ENCODE assay signal across 24 mouse cellular contexts in the genomic region with DNA sequence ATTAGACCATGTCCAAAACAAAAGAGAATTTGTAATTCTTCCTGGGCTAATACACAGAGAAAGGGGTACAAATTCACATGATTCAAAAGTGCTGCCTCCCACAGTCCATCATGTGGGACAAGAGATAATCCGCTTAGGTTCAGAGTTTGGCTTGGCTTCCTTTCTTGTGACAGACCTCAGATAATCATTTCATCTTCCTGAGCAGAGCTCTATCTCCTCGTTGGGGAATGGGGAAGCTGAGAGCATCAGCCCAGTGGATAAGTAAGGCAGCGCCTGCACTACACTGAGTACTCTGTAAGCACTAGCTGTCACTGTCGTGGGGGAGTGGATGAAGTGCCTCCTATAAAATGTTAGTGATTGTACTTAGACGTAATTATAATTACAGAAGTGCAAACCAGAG. TPM values are rescaled to one million over a fixed set of nuclear protein-coding genes. Genes with fewer than 3 reads are reported as not detected.
DNase-seq lines count a peak whose midpoint lies in the region; ATAC-seq and TF ChIP-seq lines count a peak whose summit lies in the region.
"Had no signal": no experiment of that assay in that cellular context is flagged by ENCODE, and none has a peak within 500 bp of the region (broad histone marks: within the 10 kb centered on the region; RNA-seq: fewer than 3 reads in every experiment).

No protein-coding gene starts in this region.

- no peaks in the 10 kb centered on the region for H3K27me3 ChIP-seq in midbrain, postnatal 0 days (ENCODE audit: insufficient read depth, low read length)
- no peaks in the 10 kb centered on the region for H3K27me3 ChIP-seq in midbrain, embryonic 14.5 days (ENCODE audit: control insufficient read depth, insufficient read depth, low read length)
- no peaks in the 10 kb centered on the region for H3K27me3 ChIP-seq in MEL (ENCODE audit: control insufficient read depth in 1 of 2, insufficient read depth in 2 of 2, low read length in 2 of 2)
- H3K27me3 ChIP-seq in stomach, postnatal 0 days (ENCODE audit: control insufficient read depth, insufficient read depth, low read length): no peaks in the 10 kb centered on the region
- H3K27me3 ChIP-seq: forebrain, embryonic 13.5 days; heart, embryonic 12.5 days; heart, embryonic 15.5 days had no signal

- H3K27ac ChIP-seq in midbrain, postnatal 0 days (ENCODE audit: low read depth, low read length): no peak overlapping the region
- H3K27ac ChIP-seq in midbrain, embryonic 14.5 days (replicated peaks; ENCODE audit: low read depth, low read length): no peak overlapping the region
- no peak overlapping the region; the same call in 1 of the 2 replicates for H3K27ac ChIP-seq in MEL (ENCODE audit: control insufficient read depth, low read depth, low read length)
- H3K27ac ChIP-seq in stomach, postnatal 0 days (replicated peaks): no peak overlapping the region
- H3K27ac ChIP-seq: forebrain, embryonic 10.5 days; forebrain, embryonic 13.5 days; heart, embryonic 15.5 days; hindbrain, embryonic 10.5 days; hindbrain, embryonic 14.5 days had no signal

- H3K4me3 ChIP-seq in midbrain, postnatal 0 days (ENCODE audit: low read depth, low read length): no peak overlapping the region
- H3K4me3 ChIP-seq in midbrain, embryonic 14.5 days (replicated peaks; ENCODE audit: low read depth, low read length): no peak overlapping the region
- H3K4me3 ChIP-seq in MEL (ENCODE audit: control insufficient read depth in 1 of 2, insufficient read depth in 1 of 2, low read depth in 2 of 2, low read length in 2 of 2): no peak overlapping the region
- H3K4me3 ChIP-seq in stomach, postnatal 0 days (ENCODE audit: low read depth, low read length): no peak overlapping the region
- H3K4me3 ChIP-seq: forebrain, embryonic 10.5 days; forebrain, embryonic 13.5 days; heart, embryonic 12.5 days; heart, embryonic 15.5 days; hindbrain, embryonic 10.5 days had no signal

- H3K4me1 ChIP-seq in midbrain, postnatal 0 days (ENCODE audit: insufficient read depth, low read length): 0 out of 2 replicates have a peak, but pooled peaks cover 7% of the 10 kb centered on the region
- H3K4me1 ChIP-seq in midbrain, embryonic 14.5 days (ENCODE audit: control insufficient read depth, insufficient read depth, low read length): peaks cover 16% of the 10 kb centered on the region
- peaks cover 0 to 7% of the 10 kb centered on the region in 2 experiments; a peak in 2 of 4 replicates for H3K4me1 ChIP-seq in MEL (ENCODE audit: control insufficient read depth in 1 of 2, insufficient read depth in 2 of 2, low read length in 2 of 2)
- H3K4me1 ChIP-seq in stomach, postnatal 0 days (replicated peaks; ENCODE audit: control insufficient read depth, insufficient read depth): no peaks in the 10 kb centered on the region
- H3K4me1 ChIP-seq: heart, embryonic 15.5 days had no signal

- WGBS in midbrain, postnatal 0 days: 50% methylated on average over 5 of the region's 5 CpGs
- WGBS in midbrain, embryonic 14.5 days: 54% methylated on average over 5 of the region's 5 CpGs
- WGBS in stomach, postnatal 0 days: 54% methylated on average over 5 of the region's 5 CpGs

- no peak for TF ChIP-seq RAD21 in MEL (IDR thresholded peaks at IDR 0.05; ENCODE audit: low read depth, low read length)

- H3K4me2 ChIP-seq in midbrain, postnatal 0 days (ENCODE audit: low read depth, low read length, poor library complexity, severe bottlenecking): no peak overlapping the region
- no peak overlapping the region for H3K4me2 ChIP-seq in midbrain, embryonic 14.5 days (ENCODE audit: low read length)
- no peak overlapping the region for H3K4me2 ChIP-seq in stomach, postnatal 0 days (replicated peaks; ENCODE audit: low read depth)
- H3K4me2 ChIP-seq: forebrain, embryonic 13.5 days; heart, embryonic 12.5 days; heart, embryonic 15.5 days; hindbrain, embryonic 14.5 days had no signal

- no peaks in the 10 kb centered on the region for H3K79me2 ChIP-seq in MEL (ENCODE audit: control insufficient read depth, insufficient read depth, low read length, poor library complexity)

- no peak for TF ChIP-seq POLR2A in MEL (IDR thresholded peaks at IDR 0.05; ENCODE audit: control insufficient read depth in 1 of 2, insufficient read depth in 1 of 2, low read depth in 1 of 2, low read length in 2 of 2, poor library complexity in 1 of 2)

- H3K9me3 ChIP-seq in midbrain, postnatal 0 days (ENCODE audit: low read length): no peaks in the 10 kb centered on the region
- no peaks in the 10 kb centered on the region for H3K9me3 ChIP-seq in midbrain, embryonic 14.5 days (ENCODE audit: control insufficient read depth, low read length)
- no peaks in the 10 kb centered on the region for H3K9me3 ChIP-seq in MEL (replicated peaks; ENCODE audit: insufficient read depth, low read length)
- no peaks in the 10 kb centered on the region for H3K9me3 ChIP-seq in stomach, postnatal 0 days (ENCODE audit: control insufficient read depth, low read length)
- H3K9me3 ChIP-seq: forebrain, embryonic 10.5 days; forebrain, embryonic 13.5 days; heart, embryonic 15.5 days; hindbrain, embryonic 10.5 days had no signal

- peak; percentile 81 to 82 for TF ChIP-seq EP300 in MEL (IDR thresholded peaks at IDR 0.05; ENCODE audit: low read depth in 1 of 2, low read length in 2 of 2)
- TF ChIP-seq EP300 in stomach, postnatal 0 days (optimal IDR thresholded peaks at IDR 0.05): no peak

- no peak overlapping the region for H3K9ac ChIP-seq in midbrain, postnatal 0 days (replicated peaks; ENCODE audit: low read length, poor library complexity, severe bottlenecking)
- H3K9ac ChIP-seq in midbrain, embryonic 14.5 days (replicated peaks; ENCODE audit: low read length): no peak overlapping the region
- H3K9ac ChIP-seq in MEL (ENCODE audit: control insufficient read depth, low read depth, low read length, poor library complexity, severe bottlenecking): no peak overlapping the region
- H3K9ac ChIP-seq in stomach, postnatal 0 days (ENCODE audit: low read length): no peak overlapping the region
- H3K9ac ChIP-seq: forebrain, embryonic 13.5 days; heart, embryonic 12.5 days; heart, embryonic 15.5 days; hindbrain, embryonic 14.5 days had no signal

- no peaks in the 10 kb centered on the region for H3K36me3 ChIP-seq in midbrain, postnatal 0 days (ENCODE audit: insufficient read depth, low read length)
- no peaks in the 10 kb centered on the region for H3K36me3 ChIP-seq in midbrain, embryonic 14.5 days (ENCODE audit: control insufficient read depth, insufficient read depth, low read length)
- H3K36me3 ChIP-seq in MEL (ENCODE audit: control insufficient read depth in 1 of 2, insufficient read depth in 2 of 2, low read length in 2 of 2): peaks cover 0 to 9% of the 10 kb centered on the region in 2 experiments; a peak in 2 of 4 replicates
- H3K36me3 ChIP-seq in stomach, postnatal 0 days (ENCODE audit: control insufficient read depth, insufficient read depth, low read length): no peaks in the 10 kb centered on the region
- H3K36me3 ChIP-seq: heart, embryonic 12.5 days; heart, embryonic 15.5 days had no signal

- no peak for TF ChIP-seq CTCF in midbrain, postnatal 0 days (IDR thresholded peaks at IDR 0.05)
- no peak for TF ChIP-seq CTCF in MEL (IDR thresholded peaks at IDR 0.05 in 2 of 3, conservative IDR thresholded peaks at IDR 0.05 in 1 of 3; ENCODE audit: control insufficient read depth in 1 of 3, insufficient read depth in 1 of 3, low read depth in 2 of 3, low read length in 3 of 3, poor library complexity in 1 of 3, severe bottlenecking in 1 of 3)
- no peak for TF ChIP-seq CTCF in stomach, postnatal 0 days (IDR thresholded peaks at IDR 0.05; ENCODE audit: low read depth)

- no peak for ATAC-seq in midbrain, postnatal 0 days (ENCODE audit: low FRiP score)
- ATAC-seq in midbrain, embryonic 14.5 days (ENCODE audit: low FRiP score, low TSS enrichment): no peak
- ATAC-seq in stomach, postnatal 0 days (ENCODE audit: low FRiP score, low TSS enrichment): no peak
- ATAC-seq: forebrain, embryonic 13.5 days; forebrain, embryonic 16.5 days had no signal

- peak; percentile 19 to 25 for DNase-seq in cerebellum, postnatal 10 days
- no peak for DNase-seq in cerebellum, adult 18-20 months
- peak; percentile 25 for DNase-seq in midbrain, postnatal 0 days (ENCODE audit: low spot score)
- no peak for DNase-seq in midbrain, embryonic 14.5 days
- DNase-seq in MEL (ENCODE audit: low read depth, low spot score): peak; percentile 81
- peak; percentile 32 for DNase-seq in retina, postnatal 7 days (ENCODE audit: low read depth, low spot score)
- no peak for DNase-seq in stomach, postnatal 0 days (ENCODE audit: low spot score)
- DNase-seq: adrenal gland, adult 2 months; adrenal gland, postnatal 14 days; cerebellum, adult 11 months; cerebellum, adult 8-10 months; cerebellum, postnatal 14 days; gastrocnemius, postnatal 10 days; gastrocnemius, postnatal 36 days; heart, postnatal 10 days; heart, postnatal 36 days had no signal

TF ChIP-seq in MEL, 35 proteins besides CTCF, POLR2A, EP300 and RAD21:
- no peak for TF ChIP-seq E2F4 (IDR thresholded peaks at IDR 0.05; ENCODE audit: borderline replicate concordance, low read depth, low read length)
- TF ChIP-seq CHD2 (IDR thresholded peaks at IDR 0.05; ENCODE audit: low read length): no peak
- peak; percentile 54; the same call in 1 of the 2 replicates for TF ChIP-seq USF1 (IDR thresholded peaks at IDR 0.05; ENCODE audit: low read depth, low read length)
- no peak for TF ChIP-seq ZC3H11A (IDR thresholded peaks at IDR 0.05; ENCODE audit: low read depth, low read length)
- peak; percentile 59; the same call in 1 of the 2 replicates for TF ChIP-seq TCF12 (IDR thresholded peaks at IDR 0.05; ENCODE audit: low read depth, low read length)
- peak; percentile 82 for TF ChIP-seq GATA1 (IDR thresholded peaks at IDR 0.05; ENCODE audit: low read depth, low read length)
- peak; percentile 70 for TF ChIP-seq ETS1 (IDR thresholded peaks at IDR 0.05; ENCODE audit: low read depth, low read length)
- no peak for TF ChIP-seq CHD1 (IDR thresholded peaks at IDR 0.05; ENCODE audit: low read depth, low read length)
- no peak for TF ChIP-seq TBP (IDR thresholded peaks at IDR 0.05; ENCODE audit: low read depth, low read length)
- no peak for TF ChIP-seq BHLHE40 (IDR thresholded peaks at IDR 0.05; ENCODE audit: borderline replicate concordance, low read depth, low read length)
- peak; percentile 11; the same call in 1 of the 2 replicates for TF ChIP-seq TAL1 (IDR thresholded peaks at IDR 0.05; ENCODE audit: low read length)
- TF ChIP-seq RCOR1 (IDR thresholded peaks at IDR 0.05; ENCODE audit: low read depth, low read length): peak; percentile 66; the same call in 1 of the 2 replicates

RNA-seq across cellular contexts. Expression of gene Cadm1, which starts 35.1 kb away (rescaled TPM):
- 200 and 232 TPM in 2 replicates for total RNA-seq in midbrain, postnatal 0 days (2014; rRNA removed)
- polyA plus RNA-seq in midbrain, postnatal 0 days (2015; fragmentation: Nextera tagmentation; extraction: Ambion mirVana): 344 and 367 TPM in 2 replicates
- polyA plus RNA-seq in midbrain, embryonic 14.5 days (2014; fragmentation: Nextera tagmentation; extraction: Ambion mirVana): 200 and 204 TPM in 2 replicates
- 0.16 and 0.31 TPM in 2 replicates for total RNA-seq in MEL (2012; rRNA removed)
- under 1 TPM in 1 of 2 experiments, not detected in 1; 0.14 TPM for polyA plus RNA-seq in MEL (2012; ENCODE audit: insufficient read depth in 1 of 2, insufficient read length in 2 of 2, low read depth in 1 of 2, low replicate concordance in 2 of 2, missing spikeins in 1 of 2)
- 18.3 and 20.0 TPM in 2 replicates for polyA plus RNA-seq in stomach, postnatal 0 days (2015; fragmentation: Nextera tagmentation; extraction: Ambion mirVana)
- total RNA-seq: granulocyte monocyte progenitor cell, adult 5-6 weeks had no signal

Comparison
In these comparisons a context has a peak if more than half of its experiments do, and no peak if none do; other contexts are left out.
1. DNase-seq: peak in cerebellum, postnatal 10 days (2 of 2), midbrain, postnatal 0 days (single experiment), MEL (single experiment) and retina, postnatal 7 days (single experiment); none in cerebellum, adult 18-20 months (0 of 2), midbrain, embryonic 14.5 days (single experiment) and stomach, postnatal 0 days (single experiment).
2. RNA of gene Cadm1, which starts 35.1 kb away (polyA plus RNA-seq): 344 to 367 TPM in midbrain, postnatal 0 days, 200 to 204 TPM in midbrain, embryonic 14.5 days and 18.3 to 20.0 TPM in stomach, postnatal 0 days; 0.14 TPM in MEL; every median in the first group is over 10 times any median in the second.